Mouse (Mus musculus) CH12.LX (cell line): ENCODE measurements at regions not wholly inside any gene's neighbourhood (a gene's known extent, or its start where the extent isn't known, plus 50 kb on each side); places are given as distances from the start of the nearest gene placed in this dataset.
A peak's percentile ranks its signal among the peaks of the same experiment; 100 is the strongest.

Experiments used
- DNase-seq: peaks from one replicate; pipeline ENCODE4 v3.0.0-alpha.2; 2013; ENCODE audit errors: extremely low read depth
- H3K27ac ChIP-seq: 2 replicates; pipeline ENCODE4 v1.5.1; 2012; ENCODE audit warnings: low read depth, mild to moderate bottlenecking, control low read depth, moderate library complexity; ENCODE audit not compliant: insufficient read depth
- H3K27me3 ChIP-seq: replicated peaks from 2 replicates; pipeline ENCODE3; 2012; ENCODE audit warnings: inconsistent platforms
- H3K36me3 ChIP-seq, 2 experiments: replicated peaks in 1 of 2; 2 replicates each; pipeline versions ENCODE3 to v1.6.1; 2012; ENCODE audit warnings: inconsistent platforms in 1 of 2, low read length in 1 of 2, mild to moderate bottlenecking in 1 of 2, mixed read lengths in 1 of 2, moderate library complexity in 1 of 2; ENCODE audit not compliant: control insufficient read depth in 1 of 2, insufficient read depth in 1 of 2
- H3K4me1 ChIP-seq, 2 experiments: 2 replicates each; pipeline ENCODE4 v1.6.1; 2012; ENCODE audit warnings: inconsistent platforms in 1 of 2, moderate library complexity in 1 of 2; ENCODE audit not compliant: insufficient read depth in 2 of 2, control insufficient read depth in 1 of 2
- H3K4me2 ChIP-seq: 2 replicates; pipeline ENCODE4 v1.6.1; 2012; ENCODE audit warnings: low read depth, mild to moderate bottlenecking, control low read depth; ENCODE audit not compliant: poor library complexity, insufficient read depth, severe bottlenecking
- H3K4me3 ChIP-seq, 3 experiments: fragments of 150-350 bp in 1 of 3; sonication (generic) in 1 of 3; replicated peaks in 1 of 3; 2 replicates each; pipeline versions ENCODE3 to v1.5.1; 2011 to 2012; ENCODE audit warnings: low read depth in 2 of 3, low read length in 2 of 3, mild to moderate bottlenecking in 2 of 3, moderate library complexity in 2 of 3, control low read depth in 1 of 3, improper control_type of control experiment in 1 of 3, inconsistent platforms in 1 of 3, mixed read lengths in 1 of 3; ENCODE audit not compliant: poor library complexity in 1 of 3
- H3K79me2 ChIP-seq: replicated peaks from 2 replicates; pipeline ENCODE4 v1.6.1; 2012; ENCODE audit warnings: mild to moderate bottlenecking, moderate library complexity; ENCODE audit not compliant: control insufficient read depth, poor library complexity, insufficient read depth, severe bottlenecking; ENCODE audit errors: extremely low read depth
- H3K9ac ChIP-seq: 2 replicates; pipeline ENCODE4 v1.6.1; 2012; ENCODE audit warnings: low read depth, mild to moderate bottlenecking, control low read depth, moderate library complexity; ENCODE audit not compliant: insufficient read depth
- H3K9me3 ChIP-seq: replicated peaks from 2 replicates; pipeline ENCODE3; 2012; ENCODE audit warnings: low read length, inconsistent platforms, mixed read lengths
- CHD1 ChIP-seq: IDR thresholded peaks from 2 replicates; pipeline ENCODE4 v1.6.1; 2012; ENCODE audit warnings: low read depth, low read length, improper control_type of control experiment, inconsistent platforms
- CTCF ChIP-seq, 2 experiments: IDR thresholded peaks in 1 of 2; conservative IDR thresholded peaks in 1 of 2; 2 replicates each; pipeline ENCODE4 v1.5.1; 2011 to 2012; ENCODE audit warnings: low read depth in 2 of 2, low read length in 2 of 2, improper control_type of control experiment in 1 of 2, inconsistent platforms in 1 of 2, mild to moderate bottlenecking in 1 of 2, moderate library complexity in 1 of 2
- ELF1 ChIP-seq: IDR thresholded peaks from 2 replicates; pipeline ENCODE4 v1.6.1; 2014; ENCODE audit warnings: low read depth, mild to moderate bottlenecking, inconsistent platforms, low read length, improper control_type of control experiment
- ETS1 ChIP-seq: conservative IDR thresholded peaks from 2 replicates; pipeline ENCODE4 v1.6.1; 2012; ENCODE audit warnings: low read depth, mild to moderate bottlenecking, inconsistent platforms, low read length, improper control_type of control experiment, moderate library complexity
- JUN ChIP-seq: IDR thresholded peaks from 2 replicates; pipeline ENCODE4 v1.6.1; 2011; ENCODE audit warnings: low read depth, mild to moderate bottlenecking, low read length, improper control_type of control experiment, moderate library complexity; ENCODE audit not compliant: insufficient read depth
- JUND ChIP-seq: conservative IDR thresholded peaks from 2 replicates; pipeline ENCODE4 v1.6.1; 2011; ENCODE audit warnings: low read depth, low read length, improper control_type of control experiment
- KAT2A ChIP-seq: IDR thresholded peaks from 2 replicates; pipeline ENCODE4 v1.6.1; 2012; ENCODE audit warnings: low read length, improper control_type of control experiment, inconsistent platforms; ENCODE audit not compliant: insufficient replicate concordance
- MAZ ChIP-seq: IDR thresholded peaks from 2 replicates; pipeline ENCODE4 v1.6.1; 2012; ENCODE audit warnings: low read depth, mild to moderate bottlenecking, inconsistent platforms, low read length, improper control_type of control experiment, moderate library complexity
- MEF2A ChIP-seq: IDR thresholded peaks from 2 replicates; pipeline ENCODE4 v1.6.1; 2014; ENCODE audit warnings: low read depth, mild to moderate bottlenecking, inconsistent platforms, low read length, improper control_type of control experiment, borderline replicate concordance
- MXI1 ChIP-seq: IDR thresholded peaks from 2 replicates; pipeline ENCODE4 v1.6.1; 2011; ENCODE audit warnings: mild to moderate bottlenecking, low read depth, low read length, improper control_type of control experiment
- MYC ChIP-seq: IDR thresholded peaks from 2 replicates; pipeline ENCODE4 v1.6.1; 2011; ENCODE audit warnings: low read depth, mild to moderate bottlenecking, improper control_type of control experiment, low read length
- NELFE ChIP-seq: IDR thresholded peaks from 2 replicates; pipeline ENCODE4 v1.6.1; 2011; ENCODE audit warnings: low read depth, low read length, improper control_type of control experiment
- NRF1 ChIP-seq: IDR thresholded peaks from 2 replicates; pipeline ENCODE4 v1.6.1; 2014; ENCODE audit warnings: low read depth, mild to moderate bottlenecking, inconsistent platforms, low read length, improper control_type of control experiment, moderate library complexity
- RAD21 ChIP-seq: IDR thresholded peaks from 2 replicates; pipeline ENCODE4 v1.6.1; 2011; ENCODE audit warnings: low read depth, mild to moderate bottlenecking, low read length, improper control_type of control experiment, moderate library complexity
- SMC3 ChIP-seq: IDR thresholded peaks from 2 replicates; pipeline ENCODE4 v1.6.1; 2011; ENCODE audit warnings: low read depth, low read length, improper control_type of control experiment
- TBP ChIP-seq: conservative IDR thresholded peaks from 2 replicates; pipeline ENCODE4 v1.6.1; 2011; ENCODE audit warnings: low read depth, low read length, improper control_type of control experiment
- TCF12 ChIP-seq: IDR thresholded peaks from 2 replicates; pipeline ENCODE4 v1.6.1; 2014; ENCODE audit warnings: low read depth, mild to moderate bottlenecking, inconsistent platforms, low read length, improper control_type of control experiment
- USF1 ChIP-seq: IDR thresholded peaks from 2 replicates; pipeline ENCODE4 v1.6.1; 2014; ENCODE audit warnings: low read depth, mild to moderate bottlenecking, inconsistent platforms, low read length, improper control_type of control experiment
- ZC3H11A ChIP-seq: IDR thresholded peaks from 2 replicates; pipeline ENCODE4 v1.6.1; 2012; ENCODE audit warnings: low read depth, mild to moderate bottlenecking, inconsistent platforms, low read length, improper control_type of control experiment
- ZKSCAN1 ChIP-seq: IDR thresholded peaks from 2 replicates; pipeline ENCODE4 v1.6.1; 2012; ENCODE audit warnings: low read depth, inconsistent platforms, low read length, improper control_type of control experiment, borderline replicate concordance
- ZMIZ1 ChIP-seq: IDR thresholded peaks from 2 replicates; pipeline ENCODE4 v1.6.1; 2012; ENCODE audit warnings: low read depth, mild to moderate bottlenecking, inconsistent platforms, low read length, improper control_type of control experiment
- ZNF384 ChIP-seq: IDR thresholded peaks from 2 replicates; pipeline ENCODE4 v1.6.1; 2012; ENCODE audit warnings: low read depth, low read length, improper control_type of control experiment, inconsistent platforms
- dilution Hi-C: fragments of 300-500 bp; cut with MboI; formaldehyde crosslinking; loops from 2 replicates; pipeline ENCODE4 v1.14.3; 2020; ENCODE audit warnings: low sequenced_read_pairs; ENCODE audit not compliant: extremely low pct_unique_long_range_greater_than_20kb, extremely low pct_ligation_motif_present
- in situ Hi-C: fragments of 300-500 bp; cut with MboI; formaldehyde crosslinking; loops from 3 replicates; pipeline ENCODE4 v1.14.3; 2019; ENCODE audit warnings: low sequenced_read_pairs, low pct_ligation_motif_present, low pct_unique_long_range_greater_than_20kb, mixed read lengths

GRCm38 (mm10) chr15:67044806-67045205, 544.1 kb upstream of the Lrrc6 start:
- no peak overlapping the region for H3K4me2 ChIP-seq
- no peak for TF ChIP-seq ZC3H11A
- no peak for TF ChIP-seq ELF1
- TF ChIP-seq MAZ: no peak
- no peak for TF ChIP-seq MEF2A
- no peak for TF ChIP-seq ETS1
- TF ChIP-seq SMC3: no peak
- no peak for TF ChIP-seq TCF12
- TF ChIP-seq MXI1: no peak
- no peak for TF ChIP-seq JUND
- TF ChIP-seq MYC: no peak
- TF ChIP-seq TBP: no peak
- TF ChIP-seq NRF1: no peak
- no peak for TF ChIP-seq ZNF384
- no peak for TF ChIP-seq CTCF (conservative IDR thresholded peaks at IDR 0.05 in 1 of 2, IDR thresholded peaks at IDR 0.05 in 1 of 2; ENCODE audit: low read depth in 2 of 2, low read length in 2 of 2)
- no peak for TF ChIP-seq USF1
- no peak for TF ChIP-seq NELFE
- no peak for TF ChIP-seq JUN
- TF ChIP-seq, all 38 proteins: peak for 0
- Histone ChIP-seq H3K9me3 (no peaks in the 10 kb centered on the region), H3K36me3 (no peaks in the 10 kb centered on the region), H3K9ac (no peak overlapping the region), H3K4me3 (no peak overlapping the region), H3K27ac (no peak overlapping the region), H3K79me2 (no peaks in the 10 kb centered on the region), H3K4me1 (peaks cover 4 to 47% of the 10 kb centered on the region in 2 experiments; a peak in 3 of 4 replicates), H3K27me3 (no peaks in the 10 kb centered on the region)
- dilution Hi-C loops (no loop called here), in situ Hi-C loops (no loop called here)
- DNase-seq: no peak

- H3K27me3 ChIP-seq: no peaks in the 10 kb centered on the region
- H3K4me3 ChIP-seq: no peak overlapping the region
- DNase-seq: peak; percentile 40
- in situ Hi-C loops: no loop called here
- no peaks in the 10 kb centered on the region for H3K36me3 ChIP-seq
- H3K27ac ChIP-seq: no peak overlapping the region
- TF ChIP-seq MEF2A: no peak
- peak; percentile 59 to 67 for TF ChIP-seq CTCF (conservative IDR thresholded peaks at IDR 0.05 in 1 of 2, IDR thresholded peaks at IDR 0.05 in 1 of 2; ENCODE audit: low read depth in 2 of 2, low read length in 2 of 2)
- TF ChIP-seq MXI1: no peak
- no peak for TF ChIP-seq TCF12
- TF ChIP-seq RAD21: peak; percentile 40
- no peak for TF ChIP-seq CHD1
- no peak for TF ChIP-seq ZKSCAN1
- TF ChIP-seq KAT2A: no peak
- TF ChIP-seq ZMIZ1: no peak
- TF ChIP-seq ZNF384: no peak
- TF ChIP-seq SMC3: peak; percentile 31
- TF ChIP-seq JUND: no peak
- no peaks in the 10 kb centered on the region for H3K79me2 ChIP-seq
- dilution Hi-C loops: no loop called here
- no peak overlapping the region for H3K9ac ChIP-seq
- no peaks in the 10 kb centered on the region for H3K9me3 ChIP-seq
- no peak overlapping the region for H3K4me2 ChIP-seq
- H3K4me1 ChIP-seq: peaks cover 15 to 54% of the 10 kb centered on the region in 2 experiments
Measured at GRCm38 (mm10) chr15:67042131-67042530, 541.4 kb upstream of the Lrrc6 start.
